Mouse (Mus musculus) limb, embryonic 11.5 days (tissue): ENCODE results near the gene Rnf40. TPM values are rescaled to one million over a fixed set of nuclear protein-coding genes. Genes with fewer than 3 reads are reported as not detected.

Experiments used
- ATAC-seq: fragments of 200-750 bp; cut with Nextera tagmentation; 2 replicates; pipeline ENCODE4 v1.8.0; 2017; ENCODE audit warnings: low read depth; ENCODE audit not compliant: insufficient number of reproducible peaks, low FRiP score, low TSS enrichment
- DNase-seq: peaks from one replicate; pipeline ENCODE4 v3.0.0-alpha.2; 2015; ENCODE audit warnings: low spot score
- H3K27ac ChIP-seq: fragments of 300-500 bp; sonication (generic); replicated peaks from 2 replicates; pipeline ENCODE4 v1.5.1; 2014; ENCODE audit warnings: low read depth, mild to moderate bottlenecking, low read length
- H3K27me3 ChIP-seq: fragments of 300-500 bp; sonication (generic); 2 replicates; pipeline ENCODE4 v1.6.1; 2014; ENCODE audit warnings: mild to moderate bottlenecking, low read length, mixed read lengths; ENCODE audit not compliant: control insufficient read depth, insufficient read depth
- H3K36me3 ChIP-seq: fragments of 300-500 bp; sonication (generic); 2 replicates; pipeline ENCODE4 v1.6.1; 2014; ENCODE audit warnings: mild to moderate bottlenecking, low read length, moderate library complexity, mixed read lengths; ENCODE audit not compliant: control insufficient read depth, insufficient read depth
- H3K4me1 ChIP-seq: fragments of 300-500 bp; sonication (generic); 2 replicates; pipeline ENCODE4 v1.6.1; 2014; ENCODE audit warnings: low read length, mixed read lengths; ENCODE audit not compliant: control insufficient read depth, insufficient read depth
- H3K4me2 ChIP-seq: fragments of 300-500 bp; sonication (generic); 2 replicates; pipeline ENCODE4 v1.6.1; 2014; ENCODE audit warnings: low read depth, mild to moderate bottlenecking, moderate library complexity; ENCODE audit not compliant: severe bottlenecking
- H3K4me3 ChIP-seq: fragments of 300-500 bp; sonication (generic); 2 replicates; pipeline ENCODE4 v1.5.1; 2014; ENCODE audit warnings: low read depth, low read length
- H3K9ac ChIP-seq: fragments of 300-500 bp; sonication (generic); 2 replicates; pipeline ENCODE4 v1.6.1; 2014; ENCODE audit warnings: mild to moderate bottlenecking, low read length
- H3K9me3 ChIP-seq: fragments of 300-500 bp; sonication (generic); 2 replicates; pipeline ENCODE4 v1.6.1; 2016; ENCODE audit warnings: low read length; ENCODE audit not compliant: control insufficient read depth
- WGBS: fragments of 180-500 bp; shearing (Covaris S2); extraction: QIAGEN DNeasy Blood & Tissue Kit; methylation state at CpG from one replicate; pipeline ENCODE4 v1.1.7; 2014; 5-methylcytosine and 5-hydroxymethylcytosine counted together
- polyA plus RNA-seq: library from polyadenylated mRNA; unstranded; fragments of >200 nt; fragmentation: Nextera tagmentation; extraction: Ambion mirVana; gene quantifications from 2 replicates; pipeline ENCODE4 v1.2.1, GENCODE M21; 2014

Gene Rnf40
- polyA plus RNA-seq, 1 experiment from 2014 or later, result 44.3 TPM

GRCm38 (mm10) chr7:127589637-127590036 is 1.1 kb downstream of the Rnf40 start:
- peak overlapping the region; percentile 72; the same call in 1 of the 2 replicates for H3K4me2 ChIP-seq
- no peaks in the 10 kb centered on the region for H3K9me3 ChIP-seq
- H3K36me3 ChIP-seq, result peaks cover 20% of the 10 kb centered on the region
- no peak overlapping the region for H3K9ac ChIP-seq
- DNase-seq, result no peak
- WGBS, result 94% methylated on average over 9 of the region's 9 CpGs
- H3K27ac ChIP-seq, result no peak overlapping the region
- H3K27me3 ChIP-seq, result no peaks in the 10 kb centered on the region
- ATAC-seq, result no peak
- H3K4me3 ChIP-seq, result peak overlapping the region; percentile 91; the same call in 1 of the 2 replicates
- peaks cover 3% of the 10 kb centered on the region for H3K4me1 ChIP-seq

DNA sequence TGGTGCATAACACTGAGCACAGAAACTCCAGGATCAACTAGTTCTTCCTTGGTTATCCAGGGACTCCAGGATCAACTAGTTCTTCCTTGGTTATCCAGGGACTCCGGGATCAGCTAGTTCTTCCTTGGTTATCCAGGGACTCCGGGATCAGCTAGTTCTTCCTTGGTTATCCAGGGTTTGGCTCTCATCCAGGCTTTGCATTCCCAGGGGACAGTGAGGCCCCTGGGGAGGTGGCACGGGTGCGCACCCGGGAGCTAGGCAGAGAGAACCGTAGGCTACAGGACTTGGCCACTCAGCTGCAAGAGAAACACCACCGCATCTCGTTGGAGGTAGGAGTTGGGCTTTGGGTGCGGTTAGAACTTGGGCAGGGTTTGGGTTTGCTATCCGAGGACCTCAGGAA is 2.5 kb downstream of the Rnf40 start:
- ATAC-seq (no peak), DNase-seq (no peak)
- H3K27me3 ChIP-seq, result no peaks in the 10 kb centered on the region
- H3K9me3 ChIP-seq, result no peaks in the 10 kb centered on the region
- H3K4me2 ChIP-seq, result no peak overlapping the region
- H3K27ac ChIP-seq, result no peak overlapping the region
- H3K4me3 ChIP-seq, result no peak overlapping the region
- H3K36me3 ChIP-seq, result peaks cover 32% of the 10 kb centered on the region
- WGBS, result 95% methylated on average over 10 of the region's 10 CpGs
- H3K9ac ChIP-seq, result no peak overlapping the region
- H3K4me1 ChIP-seq, result peaks cover 3% of the 10 kb centered on the region

DNA sequence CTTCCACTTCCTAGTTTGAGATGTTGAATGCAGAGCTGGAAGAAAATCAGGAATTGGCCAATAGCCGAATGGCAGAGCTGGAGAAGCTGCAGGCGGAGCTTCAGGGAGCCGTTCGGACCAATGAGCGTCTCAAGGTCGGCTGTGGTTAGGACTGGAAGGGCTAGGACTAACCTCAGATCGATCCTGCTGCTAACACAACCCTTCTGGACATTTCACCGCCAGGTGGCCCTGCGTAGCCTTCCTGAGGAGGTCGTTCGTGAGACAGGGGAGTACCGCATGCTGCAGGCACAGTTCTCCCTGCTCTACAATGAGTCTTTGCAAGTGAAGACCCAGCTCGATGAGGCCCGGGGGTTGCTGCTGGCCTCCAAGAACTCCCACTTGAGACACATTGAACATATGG is 4.0 kb downstream of the Rnf40 start:
- H3K4me2 ChIP-seq, result no peak overlapping the region
- H3K9me3 ChIP-seq, result no peaks in the 10 kb centered on the region
- 87% methylated on average over 14 of the region's 14 CpGs for WGBS
- DNase-seq (no peak), ATAC-seq (no peak)
- no peak overlapping the region for H3K27ac ChIP-seq
- H3K4me3 ChIP-seq, result no peak overlapping the region
- H3K27me3 ChIP-seq, result no peaks in the 10 kb centered on the region
- peaks cover 44% of the 10 kb centered on the region for H3K36me3 ChIP-seq
- no peak overlapping the region for H3K9ac ChIP-seq
- peaks cover 3% of the 10 kb centered on the region for H3K4me1 ChIP-seq

GRCm38 (mm10) chr7:127596747-127597146 is 8.2 kb downstream of the Rnf40 start:
- DNase-seq (no peak), ATAC-seq (no peak)
- 93% methylated on average over 17 of the region's 17 CpGs for WGBS
- H3K9me3 ChIP-seq, result no peaks in the 10 kb centered on the region
- H3K27ac ChIP-seq, result no peak overlapping the region
- H3K4me1 ChIP-seq, result no peaks in the 10 kb centered on the region
- no peak overlapping the region for H3K9ac ChIP-seq
- peaks cover 56% of the 10 kb centered on the region for H3K36me3 ChIP-seq
- no peaks in the 10 kb centered on the region for H3K27me3 ChIP-seq
- H3K4me3 ChIP-seq, result no peak overlapping the region
- no peak overlapping the region for H3K4me2 ChIP-seq

DNA sequence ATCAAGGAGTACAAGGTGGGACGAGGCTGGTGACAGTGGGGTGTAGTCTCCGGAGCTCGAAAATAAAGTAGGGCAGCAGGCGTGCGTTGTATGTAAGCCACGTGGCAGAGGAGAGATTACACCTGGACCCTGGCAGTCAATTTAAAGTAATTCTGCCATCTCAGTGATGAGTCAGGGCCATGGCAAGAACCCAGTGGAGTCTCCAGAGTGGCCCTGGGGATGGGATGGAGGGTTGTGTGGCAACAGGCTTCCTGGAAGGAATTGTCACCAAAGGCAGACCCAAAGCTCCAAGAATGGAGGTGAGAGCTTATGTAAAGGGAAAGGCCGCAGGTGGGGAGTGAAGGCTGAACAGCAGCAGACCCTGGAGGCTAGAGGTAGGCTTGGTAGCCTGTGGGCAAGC is 12.0 kb downstream of the Rnf40 start:
- no peak overlapping the region for H3K27ac ChIP-seq
- no peak overlapping the region for H3K9ac ChIP-seq
- H3K27me3 ChIP-seq, result no peaks in the 10 kb centered on the region
- H3K36me3 ChIP-seq, result peaks cover 45% of the 10 kb centered on the region
- WGBS, result 96% methylated on average over 7 of the region's 7 CpGs
- no peaks in the 10 kb centered on the region for H3K9me3 ChIP-seq
- no peak for ATAC-seq
- no peak overlapping the region for H3K4me2 ChIP-seq
- no peak for DNase-seq
- no peaks in the 10 kb centered on the region for H3K4me1 ChIP-seq
- no peak overlapping the region for H3K4me3 ChIP-seq

DNA sequence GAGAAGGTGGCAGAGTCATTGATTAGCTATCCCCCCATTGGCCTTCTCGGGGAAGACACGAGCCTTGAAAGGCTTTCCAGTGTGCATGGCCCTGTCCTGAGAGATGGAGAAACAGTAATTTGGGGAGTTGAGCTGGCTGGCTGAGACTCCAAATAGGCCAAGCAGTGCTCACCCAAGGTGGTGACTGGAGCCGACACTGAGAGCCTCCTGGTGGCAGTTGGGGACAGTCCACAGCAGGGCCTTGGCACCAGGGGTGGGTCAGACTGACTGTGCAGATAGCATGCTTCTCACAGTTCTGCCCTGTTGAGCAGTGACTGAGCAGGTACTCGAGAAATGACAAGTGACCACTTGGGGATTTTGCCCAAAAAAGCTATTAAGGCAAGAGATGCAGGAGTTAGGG is 13.2 kb downstream of the Rnf40 start:
- no peak overlapping the region for H3K9ac ChIP-seq
- 85% methylated on average over 4 of the region's 4 CpGs for WGBS
- H3K4me1 ChIP-seq, result no peaks in the 10 kb centered on the region
- no peaks in the 10 kb centered on the region for H3K27me3 ChIP-seq
- H3K9me3 ChIP-seq, result no peaks in the 10 kb centered on the region
- peaks cover 37% of the 10 kb centered on the region for H3K36me3 ChIP-seq
- H3K4me2 ChIP-seq, result no peak overlapping the region
- no peak overlapping the region for H3K4me3 ChIP-seq
- ATAC-seq, result no peak
- no peak for DNase-seq
- H3K27ac ChIP-seq, result no peak overlapping the region

GRCm38 (mm10) chr7:127602903-127603302 is 14.3 kb downstream of the Rnf40 start:
- H3K4me3 ChIP-seq, result no peak overlapping the region
- H3K4me2 ChIP-seq, result no peak overlapping the region
- H3K27ac ChIP-seq, result no peak overlapping the region
- peaks cover 26% of the 10 kb centered on the region for H3K36me3 ChIP-seq
- H3K27me3 ChIP-seq, result no peaks in the 10 kb centered on the region
- ATAC-seq, result no peak
- no peak for DNase-seq
- no peaks in the 10 kb centered on the region for H3K9me3 ChIP-seq
- 90% methylated on average over 2 of the region's 2 CpGs for WGBS
- H3K4me1 ChIP-seq, result no peaks in the 10 kb centered on the region
- no peak overlapping the region for H3K9ac ChIP-seq

DNA sequence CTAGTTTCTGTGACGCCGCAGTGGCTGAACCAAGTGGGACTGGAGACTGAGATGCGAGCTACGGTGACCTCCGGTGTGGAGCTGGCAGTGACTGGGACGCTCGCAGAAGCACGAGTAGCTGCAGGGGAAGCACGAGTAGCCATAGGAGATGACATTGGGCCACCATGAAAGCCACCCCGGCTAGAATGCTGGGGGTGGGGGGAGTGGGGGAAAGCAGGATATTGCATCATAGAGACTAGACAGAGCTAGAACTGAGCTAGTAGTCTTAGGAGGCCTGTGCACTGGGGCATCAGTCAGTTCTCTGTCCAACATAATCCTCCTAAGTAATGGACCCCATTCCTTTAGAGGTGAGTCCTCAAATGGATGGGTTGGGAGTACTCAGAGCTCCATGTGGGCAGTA is 15.7 kb downstream of the Rnf40 start:
- H3K36me3 ChIP-seq, result peaks cover 27% of the 10 kb centered on the region
- WGBS, result 89% methylated on average over 10 of the region's 10 CpGs
- H3K9ac ChIP-seq, result no peak overlapping the region

DNA sequence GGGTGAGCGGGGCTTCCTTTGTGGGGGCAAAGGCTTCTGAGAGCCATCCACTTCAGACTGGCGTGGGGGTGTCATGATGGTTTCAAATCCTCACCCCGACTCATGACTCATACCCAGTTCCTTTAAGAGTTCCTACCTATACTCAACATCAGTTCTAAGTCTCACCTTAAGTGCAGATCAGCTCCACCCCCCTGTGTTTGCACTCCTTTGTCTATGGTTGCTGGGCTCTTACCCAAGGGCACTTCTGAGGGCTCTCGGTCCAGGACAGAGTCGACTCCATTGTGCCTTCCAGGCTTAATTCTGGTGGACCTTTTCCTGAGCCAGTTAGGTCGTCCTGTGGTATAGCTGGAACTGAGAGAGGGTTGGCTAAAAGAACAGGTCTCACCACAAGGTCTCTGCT is 18.6 kb downstream of the Rnf40 start:
- no peak overlapping the region for H3K27ac ChIP-seq
- no peaks in the 10 kb centered on the region for H3K4me1 ChIP-seq
- no peak overlapping the region for H3K9ac ChIP-seq
- no peak overlapping the region for H3K4me3 ChIP-seq
- no peak for ATAC-seq
- no peak for DNase-seq
- H3K9me3 ChIP-seq, result no peaks in the 10 kb centered on the region
- no peaks in the 10 kb centered on the region for H3K27me3 ChIP-seq
- no peak overlapping the region for H3K4me2 ChIP-seq
- H3K36me3 ChIP-seq, result peaks cover 35% of the 10 kb centered on the region
- WGBS, result 91% methylated on average over 6 of the region's 6 CpGs

More for the DNA sequence above, 15.7 kb downstream of the Rnf40 start:
- H3K27ac ChIP-seq, result no peak overlapping the region
- no peak for DNase-seq
- no peaks in the 10 kb centered on the region for H3K27me3 ChIP-seq
- H3K4me2 ChIP-seq, result no peak overlapping the region
- no peak for ATAC-seq
- H3K4me3 ChIP-seq, result no peak overlapping the region
- no peaks in the 10 kb centered on the region for H3K9me3 ChIP-seq
- no peaks in the 10 kb centered on the region for H3K4me1 ChIP-seq
